Mouse (Mus musculus): ENCODE measurements around the gene Nab1. TPM values are rescaled to one million over a fixed set of nuclear protein-coding genes. Genes with fewer than 3 reads are reported as not detected.

Gene Nab1
- polyA plus RNA-seq, 2 experiments from 2014 or later, result 16.0 to 21.9 TPM

Other genes with a start within 250 kb of the Nab1 start
- 10 to 100 TPM; 28.7 to 37.3 TPM for gene Nemp2, start 130.0 kb upstream of the Nab1 start, polyA plus RNA-seq (2017; shearing (Covaris generic))
- 1 to 10 TPM; 4.5 to 5.2 TPM for gene Mfsd6, start 226.8 kb upstream of the Nab1 start, polyA plus RNA-seq (2017; shearing (Covaris generic))

Measured in CD4-positive, CD25-positive, alpha-beta regulatory T cell, adult 4 months (primary cell).